Mouse (Mus musculus): ENCODE measurements around the gene Rbfox3.

DNA sequence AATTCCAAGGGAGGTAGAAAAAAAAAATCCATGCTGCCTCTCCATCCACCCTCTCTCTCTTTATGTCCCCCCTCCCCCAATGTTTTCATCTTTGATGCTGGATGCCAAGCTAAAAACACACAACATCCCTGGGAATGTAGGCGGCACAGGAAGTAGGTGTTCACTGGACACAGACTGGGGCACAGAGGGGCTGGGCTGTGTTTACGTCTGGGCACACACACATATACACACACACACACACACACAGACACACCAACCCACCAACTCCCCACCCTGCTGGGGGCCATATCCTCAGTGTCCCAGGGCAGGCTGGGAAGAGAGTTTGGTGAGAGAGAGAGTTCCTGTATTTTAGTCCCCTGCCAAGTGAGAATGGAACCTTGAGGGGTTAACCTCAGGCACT is 417.9 kb downstream of the Rbfox3 start:
- TF ChIP-seq CTCF (IDR thresholded peaks at IDR 0.05; ENCODE audit: extremely low read depth, insufficient read depth, insufficient read length, insufficient replicate concordance) (no peak), POLR2A (IDR thresholded peaks at IDR 0.05; ENCODE audit: low read depth, low read length) (no peak)
